Mouse (Mus musculus): ENCODE results near the gene Rbms3. TPM values are rescaled to one million over a fixed set of nuclear protein-coding genes. Genes with fewer than 3 reads are reported as not detected.

Gene Rbms3
- polyA plus RNA-seq, 1 experiment: 16.5 TPM

DNA sequence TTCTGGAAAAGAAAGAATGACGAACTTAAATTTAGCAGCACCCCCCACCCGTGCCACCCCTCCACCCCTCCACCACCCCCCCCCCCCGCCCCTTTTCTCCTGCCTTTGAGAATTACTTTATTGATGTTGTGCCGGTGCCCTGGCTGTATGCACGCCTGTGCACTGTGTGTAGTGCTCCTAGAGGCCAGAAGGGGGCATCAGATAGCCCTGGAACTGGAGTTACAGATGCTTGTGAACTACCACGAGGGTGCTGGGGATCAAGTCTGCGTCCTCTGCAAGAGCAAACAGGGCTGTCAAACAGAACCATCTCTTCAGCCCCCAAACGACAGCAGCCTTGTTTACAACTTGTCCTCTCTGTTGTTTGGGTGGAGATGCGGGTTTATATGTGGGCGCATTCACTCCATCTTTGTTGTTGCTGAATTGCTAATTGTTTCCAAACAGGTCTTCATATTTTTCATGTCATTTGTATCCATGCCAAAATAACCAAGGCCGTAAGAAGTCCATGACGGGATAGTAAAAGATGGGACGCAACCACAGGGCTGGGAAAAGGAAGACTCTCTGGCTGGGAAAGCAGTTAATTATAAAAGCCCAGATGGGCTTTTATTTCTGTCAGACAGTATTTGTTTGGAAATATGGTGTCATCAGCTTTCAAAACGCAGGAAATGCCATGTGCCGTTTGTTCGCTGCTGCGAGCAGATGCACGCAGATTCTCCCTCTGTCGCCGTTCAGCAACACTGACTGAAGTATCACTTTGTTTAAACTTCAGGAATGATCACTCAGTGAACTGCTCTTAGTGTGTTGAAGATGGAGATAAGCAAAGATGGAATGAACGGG is 652.9 kb downstream of the Rbms3 start:
- Histone ChIP-seq H3K27ac (ENCODE audit: insufficient read depth, low read depth, low read length) (peak overlapping the region; percentile 35; the same call in 1 of the 2 replicates), H3K4me3 (ENCODE audit: insufficient read depth, low read depth, low read length) (no peak overlapping the region), H3K36me3 (ENCODE audit: control insufficient read depth, insufficient read depth, low read length) (no peaks in the 10 kb centered on the region), H3K27me3 (replicated peaks; ENCODE audit: control insufficient read depth, insufficient read depth, low read length) (no peaks in the 10 kb centered on the region), H3K4me1 (ENCODE audit: control insufficient read depth, insufficient read depth, low read length) (no peaks in the 10 kb centered on the region)
- TF ChIP-seq CTCF (conservative IDR thresholded peaks at IDR 0.05; ENCODE audit: insufficient read depth, insufficient read length, low read depth, low read length): 0 out of 2 replicates have a peak, but pooled peaks have one; percentile 16
- no peak for TF ChIP-seq POLR2A (IDR thresholded peaks at IDR 0.05; ENCODE audit: low read depth, low read length)
- whole genome bisulfite sequencing: 76% methylated on average over 21 of the region's 21 CpGs
- peak; percentile 24 for DNase-seq

DNA sequence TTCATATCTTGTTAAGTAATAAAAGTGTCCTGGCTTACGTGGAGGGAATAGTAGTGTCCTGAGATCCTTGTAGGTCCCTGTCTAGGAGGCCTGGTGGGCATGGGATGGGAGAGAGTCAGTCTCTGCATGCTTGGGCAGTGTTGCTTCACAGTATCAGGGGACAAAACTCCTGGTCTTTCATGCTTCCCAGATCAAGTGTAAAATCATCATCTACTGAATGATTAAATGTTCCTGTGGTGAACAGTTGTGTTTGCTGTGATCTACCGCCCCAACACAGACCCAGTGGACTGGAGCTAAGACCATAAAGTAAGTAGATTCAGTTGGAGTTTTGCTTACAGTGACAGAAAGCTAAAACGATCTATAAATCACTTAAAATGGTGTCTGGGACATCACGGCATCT is 654.4 kb downstream of the Rbms3 start:
- H3K27me3 ChIP-seq (replicated peaks; ENCODE audit: control insufficient read depth, insufficient read depth, low read length): no peaks in the 10 kb centered on the region
- no peaks in the 10 kb centered on the region for H3K4me1 ChIP-seq (ENCODE audit: control insufficient read depth, insufficient read depth, low read length)
- H3K4me3 ChIP-seq (ENCODE audit: insufficient read depth, low read depth, low read length): no peak overlapping the region
- no peaks in the 10 kb centered on the region for H3K36me3 ChIP-seq (ENCODE audit: control insufficient read depth, insufficient read depth, low read length)
- TF ChIP-seq POLR2A (IDR thresholded peaks at IDR 0.05; ENCODE audit: low read depth, low read length) (no peak), CTCF (conservative IDR thresholded peaks at IDR 0.05; ENCODE audit: insufficient read depth, insufficient read length, low read depth, low read length) (no peak)
- no peak overlapping the region for H3K27ac ChIP-seq (ENCODE audit: insufficient read depth, low read depth, low read length)
- DNase-seq: no peak
- 67% methylated on average over 4 of the region's 4 CpGs for WGBS

DNA sequence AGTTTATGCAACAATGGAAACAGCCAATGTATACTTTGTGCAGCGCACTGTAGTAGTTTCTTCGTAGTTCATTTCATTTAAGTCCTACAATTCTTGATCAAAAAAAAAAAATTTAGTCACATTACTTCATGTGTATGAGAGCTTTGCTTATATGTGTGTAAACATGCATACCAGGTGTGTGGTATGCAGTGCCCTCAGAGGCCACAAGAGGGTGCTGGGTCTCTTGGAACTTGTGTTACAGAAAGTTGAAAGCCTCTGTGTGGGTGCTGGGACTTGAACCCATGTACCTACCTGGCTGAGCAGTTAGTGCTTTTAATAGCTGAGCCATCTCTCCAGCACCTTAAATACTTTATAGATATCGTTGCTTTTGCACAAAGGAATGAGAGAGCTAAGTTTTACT is 655.6 kb downstream of the Rbms3 start:
- Histone ChIP-seq H3K27ac (ENCODE audit: insufficient read depth, low read depth, low read length) (peak overlapping the region; percentile 59; the same call in 1 of the 2 replicates), H3K27me3 (replicated peaks; ENCODE audit: control insufficient read depth, insufficient read depth, low read length) (no peaks in the 10 kb centered on the region), H3K4me1 (ENCODE audit: control insufficient read depth, insufficient read depth, low read length) (no peaks in the 10 kb centered on the region), H3K4me3 (ENCODE audit: insufficient read depth, low read depth, low read length) (no peak overlapping the region), H3K36me3 (ENCODE audit: control insufficient read depth, insufficient read depth, low read length) (no peaks in the 10 kb centered on the region)
- DNase-seq: no peak
- 80% methylated on average over 3 of the region's 3 CpGs for WGBS
- TF ChIP-seq CTCF (conservative IDR thresholded peaks at IDR 0.05; ENCODE audit: insufficient read depth, insufficient read length, low read depth, low read length) (0 out of 2 replicates have a peak, but pooled peaks have one; percentile 12), POLR2A (IDR thresholded peaks at IDR 0.05; ENCODE audit: low read depth, low read length) (no peak)

DNA sequence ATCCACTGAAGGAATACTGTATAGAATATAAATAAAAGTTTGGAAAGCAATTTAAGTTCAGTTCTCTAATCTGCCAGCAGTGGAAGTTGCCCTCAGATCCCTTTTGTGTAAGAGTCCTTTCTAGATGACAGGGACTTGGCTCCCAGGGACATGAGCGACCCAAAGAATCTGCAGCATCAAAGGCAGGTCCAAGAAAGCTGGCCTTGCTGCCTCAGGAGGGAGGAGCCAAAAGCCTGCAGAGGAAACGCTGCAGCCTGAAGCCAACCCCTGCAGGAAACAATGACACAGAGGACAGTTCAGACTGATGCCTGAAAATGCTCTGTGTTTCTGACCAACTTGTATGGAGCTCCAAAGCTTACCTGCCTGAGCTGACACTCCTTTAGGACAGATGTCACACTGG is 656.1 kb downstream of the Rbms3 start:
- 47% methylated on average over 2 of the region's 2 CpGs for WGBS
- H3K4me1 ChIP-seq (ENCODE audit: control insufficient read depth, insufficient read depth, low read length): no peaks in the 10 kb centered on the region
- no peaks in the 10 kb centered on the region for H3K27me3 ChIP-seq (replicated peaks; ENCODE audit: control insufficient read depth, insufficient read depth, low read length)
- H3K4me3 ChIP-seq (ENCODE audit: insufficient read depth, low read depth, low read length): no peak overlapping the region; the same call in 1 of the 2 replicates
- DNase-seq: peak; percentile 68
- no peaks in the 10 kb centered on the region for H3K36me3 ChIP-seq (ENCODE audit: control insufficient read depth, insufficient read depth, low read length)
- H3K27ac ChIP-seq (ENCODE audit: insufficient read depth, low read depth, low read length): peak overlapping the region; percentile 59; the same call in 1 of the 2 replicates
- no peak for TF ChIP-seq CTCF (conservative IDR thresholded peaks at IDR 0.05; ENCODE audit: insufficient read depth, insufficient read length, low read depth, low read length)
- no peak for TF ChIP-seq POLR2A (IDR thresholded peaks at IDR 0.05; ENCODE audit: low read depth, low read length)

DNA sequence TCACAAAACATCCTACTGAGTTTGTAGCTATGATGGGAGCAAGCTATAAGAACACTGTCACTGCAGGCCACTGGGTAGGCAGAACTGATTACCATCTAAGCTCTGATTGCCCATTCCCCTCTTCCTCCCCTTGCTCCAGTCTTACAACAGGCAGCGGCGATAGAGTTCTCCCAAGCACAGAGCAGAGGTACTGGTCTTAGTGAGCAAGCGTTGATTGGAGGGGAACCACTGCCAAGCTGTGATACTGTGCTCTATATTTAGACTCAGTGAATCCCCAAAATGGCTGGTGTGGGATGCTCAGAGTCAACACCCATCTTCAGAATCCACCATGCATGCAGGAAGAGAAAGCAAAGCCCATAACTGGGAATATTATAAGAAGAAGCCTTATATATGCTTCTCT is 662.4 kb downstream of the Rbms3 start:
- no peak for TF ChIP-seq POLR2A (IDR thresholded peaks at IDR 0.05; ENCODE audit: low read depth, low read length)
- no peak for TF ChIP-seq CTCF (conservative IDR thresholded peaks at IDR 0.05; ENCODE audit: insufficient read depth, insufficient read length, low read depth, low read length)
- 92% methylated on average over 3 of the region's 3 CpGs for WGBS
- Histone ChIP-seq H3K4me3 (ENCODE audit: insufficient read depth, low read depth, low read length) (no peak overlapping the region), H3K27me3 (replicated peaks; ENCODE audit: control insufficient read depth, insufficient read depth, low read length) (no peaks in the 10 kb centered on the region), H3K36me3 (ENCODE audit: control insufficient read depth, insufficient read depth, low read length) (no peaks in the 10 kb centered on the region), H3K27ac (ENCODE audit: insufficient read depth, low read depth, low read length) (no peak overlapping the region), H3K4me1 (ENCODE audit: control insufficient read depth, insufficient read depth, low read length) (no peaks in the 10 kb centered on the region)
- DNase-seq: no peak

DNA sequence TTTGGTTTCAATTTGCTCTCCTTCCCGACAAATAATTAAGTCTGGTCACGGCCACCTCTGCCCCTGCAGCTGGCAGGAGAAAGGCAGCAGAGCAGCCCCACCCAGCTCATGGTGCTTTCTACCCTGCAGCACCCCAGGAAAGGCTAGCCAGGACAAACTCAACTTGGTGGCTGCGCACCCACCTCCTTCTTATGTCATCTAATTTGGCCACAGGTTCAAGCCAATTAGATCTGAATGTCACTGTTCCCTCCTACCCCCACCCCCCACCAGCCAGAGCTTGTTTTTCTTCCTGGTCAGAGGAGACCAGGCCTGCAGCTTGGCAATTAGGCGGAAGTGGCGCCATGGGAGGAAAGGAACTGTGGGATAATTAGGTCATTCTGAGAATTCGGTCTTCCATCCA is 664.0 kb downstream of the Rbms3 start:
- Histone ChIP-seq H3K4me3 (ENCODE audit: insufficient read depth, low read depth, low read length) (no peak overlapping the region), H3K4me1 (ENCODE audit: control insufficient read depth, insufficient read depth, low read length) (no peaks in the 10 kb centered on the region), H3K27me3 (replicated peaks; ENCODE audit: control insufficient read depth, insufficient read depth, low read length) (no peaks in the 10 kb centered on the region), H3K27ac (ENCODE audit: insufficient read depth, low read depth, low read length) (no peak overlapping the region), H3K36me3 (ENCODE audit: control insufficient read depth, insufficient read depth, low read length) (no peaks in the 10 kb centered on the region)
- TF ChIP-seq CTCF (conservative IDR thresholded peaks at IDR 0.05; ENCODE audit: insufficient read depth, insufficient read length, low read depth, low read length): no peak
- TF ChIP-seq POLR2A (IDR thresholded peaks at IDR 0.05; ENCODE audit: low read depth, low read length): no peak
- DNase-seq: peak; percentile 21
- 50% methylated on average over 6 of the region's 6 CpGs for WGBS

DNA sequence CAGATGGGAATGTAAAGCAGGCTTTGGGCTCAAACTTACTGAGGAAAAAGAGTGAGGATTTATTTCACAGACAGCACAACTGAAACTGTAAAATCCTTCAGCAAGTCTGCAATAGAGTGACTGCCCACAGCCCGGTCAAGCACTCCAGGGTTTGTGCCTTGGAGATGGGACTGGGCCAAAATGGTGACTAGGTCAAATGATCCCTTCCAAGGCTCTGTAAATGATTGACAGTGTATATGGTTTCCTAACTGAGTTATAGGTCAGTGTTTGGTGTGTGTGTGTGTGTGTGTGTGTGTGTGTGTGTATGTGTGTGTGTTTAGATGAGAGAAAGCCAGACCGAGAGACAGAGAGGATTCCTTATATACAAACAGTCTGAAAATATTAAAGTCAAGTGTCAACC is 673.6 kb downstream of the Rbms3 start:
- H3K4me1 ChIP-seq (ENCODE audit: control insufficient read depth, insufficient read depth, low read length): no peaks in the 10 kb centered on the region
- H3K27ac ChIP-seq (ENCODE audit: insufficient read depth, low read depth, low read length): no peak overlapping the region
- H3K27me3 ChIP-seq (replicated peaks; ENCODE audit: control insufficient read depth, insufficient read depth, low read length): no peaks in the 10 kb centered on the region
- no peak for DNase-seq
- no peak overlapping the region for H3K4me3 ChIP-seq (ENCODE audit: insufficient read depth, low read depth, low read length)
- no peaks in the 10 kb centered on the region for H3K36me3 ChIP-seq (ENCODE audit: control insufficient read depth, insufficient read depth, low read length)
- WGBS: 64% methylated on average over 2 of the region's 2 CpGs
- TF ChIP-seq CTCF (conservative IDR thresholded peaks at IDR 0.05; ENCODE audit: insufficient read depth, insufficient read length, low read depth, low read length) (no peak), POLR2A (IDR thresholded peaks at IDR 0.05; ENCODE audit: low read depth, low read length) (no peak)
